Mouse (Mus musculus): ENCODE measurements at regions not wholly inside any gene's neighbourhood (a gene's known extent, or its start where the extent isn't known, plus 50 kb on each side); places are given as distances from the start of the nearest gene placed in this dataset.

DNA sequence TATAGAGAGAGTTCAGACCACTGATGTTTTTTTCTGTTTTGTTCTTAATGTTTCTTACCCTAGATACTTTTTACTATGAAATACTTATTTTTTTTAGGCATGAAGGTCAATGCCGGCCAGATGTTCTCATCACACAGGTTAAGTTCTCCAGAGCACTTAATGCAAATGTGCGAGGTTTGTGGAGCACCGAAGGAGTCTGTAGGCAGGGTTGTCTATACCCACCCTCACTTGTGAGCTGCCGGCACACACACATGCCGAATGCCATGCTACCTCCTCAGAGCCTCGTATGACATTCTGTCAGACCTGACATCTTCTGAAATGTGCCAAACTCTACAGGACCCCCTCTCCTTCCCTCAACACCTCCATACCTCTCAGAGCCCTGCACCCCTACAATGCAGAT, 80.5 kb upstream of the Ccn6 start:
- H3K27ac ChIP-seq (ENCODE audit: low read depth, low read length) = no peak overlapping the region
- H3K9ac ChIP-seq (ENCODE audit: low read depth, low read length) = no peak overlapping the region
- H3K4me2 ChIP-seq (replicated peaks; ENCODE audit: low read depth, low read length) = no peak overlapping the region
- ATAC-seq (ENCODE audit: low FRiP score) (no peak), DNase-seq (ENCODE audit: low spot score) (no peak)
- H3K27me3 ChIP-seq (ENCODE audit: control insufficient read depth, insufficient read depth, low read length) = no peaks in the 10 kb centered on the region
- H3K9me3 ChIP-seq (ENCODE audit: control insufficient read depth, low read length) = no peaks in the 10 kb centered on the region
- 88% methylated on average over 6 of the region's 6 CpGs for WGBS
- 0 out of 2 replicates have a peak, but pooled peaks cover 2% of the 10 kb centered on the region for H3K4me1 ChIP-seq (replicated peaks; ENCODE audit: control insufficient read depth, insufficient read depth, low read length)
- H3K4me3 ChIP-seq (ENCODE audit: low read depth, low read length) = no peak overlapping the region
- no peaks in the 10 kb centered on the region for H3K36me3 ChIP-seq (ENCODE audit: control insufficient read depth, insufficient read depth, low read length)

DNA sequence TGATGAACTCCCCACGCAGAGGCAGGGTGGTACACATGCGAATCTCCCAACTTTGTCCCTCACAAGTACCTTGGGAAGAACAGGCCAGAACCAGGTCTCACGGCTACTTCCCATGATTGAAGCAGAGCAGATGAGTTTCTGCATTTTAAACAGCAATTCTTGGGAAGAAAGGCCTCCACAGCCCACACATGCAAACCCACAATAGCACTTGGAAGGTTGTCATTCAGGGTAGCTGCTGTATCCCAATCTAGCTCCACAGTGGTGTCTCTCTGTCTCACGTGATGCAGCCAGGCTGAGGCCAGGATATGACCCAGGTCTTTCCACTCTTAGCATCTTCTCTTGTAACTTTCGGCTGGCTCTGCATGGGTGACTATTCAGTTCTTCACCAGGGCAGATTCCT, 78.8 kb upstream of the Ccn6 start:
- no peaks in the 10 kb centered on the region for H3K36me3 ChIP-seq (ENCODE audit: control insufficient read depth, insufficient read depth, low read length)
- DNase-seq (ENCODE audit: low spot score) = no peak
- WGBS = 87% methylated on average over 5 of the region's 5 CpGs
- H3K4me3 ChIP-seq (ENCODE audit: low read depth, low read length) = no peak overlapping the region
- no peaks in the 10 kb centered on the region for H3K9me3 ChIP-seq (ENCODE audit: control insufficient read depth, low read length)
- no peak overlapping the region for H3K4me2 ChIP-seq (replicated peaks; ENCODE audit: low read depth, low read length)
- no peaks in the 10 kb centered on the region for H3K27me3 ChIP-seq (ENCODE audit: control insufficient read depth, insufficient read depth, low read length)
- no peak overlapping the region for H3K27ac ChIP-seq (ENCODE audit: low read depth, low read length)
- no peak for ATAC-seq (ENCODE audit: low FRiP score)
- H3K4me1 ChIP-seq (replicated peaks; ENCODE audit: control insufficient read depth, insufficient read depth, low read length) = 0 out of 2 replicates have a peak, but pooled peaks cover 2% of the 10 kb centered on the region
- H3K9ac ChIP-seq (ENCODE audit: low read depth, low read length) = no peak overlapping the region

DNA sequence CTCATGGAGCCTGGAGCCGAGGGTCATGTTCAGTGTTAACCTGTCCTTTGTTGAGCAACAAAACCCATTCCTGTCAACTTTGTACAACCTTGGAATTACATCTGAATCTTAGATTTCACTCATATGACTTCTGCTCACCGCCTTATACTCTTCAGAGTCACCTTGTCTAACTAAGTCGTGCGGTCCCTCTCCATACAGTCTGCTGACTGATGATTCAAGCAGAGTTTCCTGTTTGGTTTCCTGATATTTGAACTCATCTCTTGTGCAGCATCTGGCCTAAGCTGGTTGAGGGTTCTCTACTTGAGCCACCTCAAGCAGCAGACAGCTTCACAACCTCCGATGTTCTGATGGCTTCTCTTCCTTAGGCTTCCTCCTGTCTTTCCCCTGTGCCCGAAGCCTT, 78.3 kb upstream of the Ccn6 start:
- H3K9me3 ChIP-seq (ENCODE audit: control insufficient read depth, low read length) = no peaks in the 10 kb centered on the region
- no peak overlapping the region for H3K27ac ChIP-seq (ENCODE audit: low read depth, low read length)
- H3K4me2 ChIP-seq (replicated peaks; ENCODE audit: low read depth, low read length) = no peak overlapping the region
- 94% methylated on average over 6 of the region's 6 CpGs for WGBS
- H3K4me1 ChIP-seq (replicated peaks; ENCODE audit: control insufficient read depth, insufficient read depth, low read length) = 0 out of 2 replicates have a peak, but pooled peaks cover 2% of the 10 kb centered on the region
- no peak for DNase-seq (ENCODE audit: low spot score)
- no peaks in the 10 kb centered on the region for H3K36me3 ChIP-seq (ENCODE audit: control insufficient read depth, insufficient read depth, low read length)
- no peak overlapping the region for H3K4me3 ChIP-seq (ENCODE audit: low read depth, low read length)
- no peaks in the 10 kb centered on the region for H3K27me3 ChIP-seq (ENCODE audit: control insufficient read depth, insufficient read depth, low read length)
- no peak overlapping the region for H3K9ac ChIP-seq (ENCODE audit: low read depth, low read length)
- no peak for ATAC-seq (ENCODE audit: low FRiP score)

DNA sequence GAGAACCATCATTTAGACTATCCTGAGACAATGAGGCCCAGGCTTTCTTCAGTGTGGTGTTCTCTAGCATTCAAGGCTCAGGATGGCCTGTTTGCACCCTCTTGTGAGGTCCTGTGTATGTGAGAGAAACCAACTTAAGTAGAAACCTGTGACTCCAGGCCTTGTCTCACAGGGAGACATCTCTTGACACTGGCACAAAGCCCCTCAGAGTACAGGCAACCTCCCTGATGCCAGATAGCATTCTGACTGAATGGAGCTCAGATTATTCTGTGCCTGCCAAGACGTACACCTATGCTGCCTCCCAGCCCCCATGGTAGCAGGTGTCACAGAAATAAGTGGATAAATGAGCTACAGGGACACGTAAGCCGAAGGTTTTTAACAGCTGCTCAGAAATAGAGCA, 77.9 kb upstream of the Ccn6 start:
- no peaks in the 10 kb centered on the region for H3K9me3 ChIP-seq (ENCODE audit: control insufficient read depth, low read length)
- ATAC-seq (ENCODE audit: low FRiP score) (no peak), DNase-seq (ENCODE audit: low spot score) (no peak)
- WGBS = 80% methylated on average over 3 of the region's 3 CpGs
- no peak overlapping the region for H3K4me3 ChIP-seq (ENCODE audit: low read depth, low read length)
- no peak overlapping the region for H3K9ac ChIP-seq (ENCODE audit: low read depth, low read length)
- no peaks in the 10 kb centered on the region for H3K27me3 ChIP-seq (ENCODE audit: control insufficient read depth, insufficient read depth, low read length)
- H3K27ac ChIP-seq (ENCODE audit: low read depth, low read length) = no peak overlapping the region
- 0 out of 2 replicates have a peak, but pooled peaks cover 2% of the 10 kb centered on the region for H3K4me1 ChIP-seq (replicated peaks; ENCODE audit: control insufficient read depth, insufficient read depth, low read length)
- H3K36me3 ChIP-seq (ENCODE audit: control insufficient read depth, insufficient read depth, low read length) = no peaks in the 10 kb centered on the region
- no peak overlapping the region for H3K4me2 ChIP-seq (replicated peaks; ENCODE audit: low read depth, low read length)

DNA sequence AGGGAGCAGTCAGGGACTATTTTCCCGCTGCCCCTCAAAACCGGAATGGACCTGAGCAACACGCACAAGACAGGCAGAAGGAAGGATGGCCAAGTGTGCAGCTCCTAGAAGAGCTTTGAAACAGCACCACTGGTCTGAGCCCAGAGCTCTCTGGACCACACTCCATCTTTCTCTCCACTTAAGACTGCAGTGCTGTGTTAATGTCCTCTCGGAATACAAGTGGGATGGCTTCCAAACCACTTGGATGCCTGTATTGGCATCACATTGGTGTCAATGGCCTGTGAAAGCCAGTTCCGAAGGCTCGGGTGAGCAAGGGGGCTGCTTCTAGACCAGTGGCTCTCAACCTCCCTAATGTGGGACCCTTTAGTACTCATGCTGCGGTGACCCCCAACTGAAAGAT, 77.4 kb upstream of the Ccn6 start:
- H3K9me3 ChIP-seq (ENCODE audit: control insufficient read depth, low read length) = no peaks in the 10 kb centered on the region

DNA sequence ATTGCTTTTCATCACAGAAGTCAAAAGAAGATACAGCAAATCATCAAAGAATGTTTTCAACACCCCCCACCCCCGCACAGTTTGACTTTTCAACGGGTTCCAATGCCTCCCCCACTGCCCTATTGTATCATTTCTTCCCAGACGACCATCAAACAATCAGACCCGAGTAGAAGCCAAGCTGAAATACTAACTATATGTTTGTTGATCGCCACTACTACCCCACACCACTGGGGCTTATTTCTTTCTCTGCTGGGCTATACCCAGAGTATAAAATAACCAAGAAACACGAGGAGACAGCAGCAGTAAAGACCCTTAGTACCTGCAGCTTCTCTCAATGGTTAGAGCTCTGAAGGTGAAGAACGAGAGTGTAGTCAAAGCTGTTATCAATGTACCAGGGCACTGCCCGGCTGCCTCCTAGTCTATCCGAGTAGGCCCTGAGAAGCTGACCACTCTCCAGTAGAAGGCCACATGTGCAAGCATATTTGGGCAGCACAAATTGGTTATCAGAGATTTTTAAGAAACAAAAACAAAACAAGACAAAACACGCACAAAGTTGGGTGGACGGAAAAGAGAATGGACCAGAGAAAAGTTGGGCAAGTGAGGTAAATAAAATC, 76.7 kb upstream of the Ccn6 start:
- no peak overlapping the region for H3K9ac ChIP-seq (ENCODE audit: low read depth, low read length)
- no peaks in the 10 kb centered on the region for H3K27me3 ChIP-seq (ENCODE audit: control insufficient read depth, insufficient read depth, low read length)
- no peak overlapping the region for H3K4me3 ChIP-seq (ENCODE audit: low read depth, low read length)
- H3K4me2 ChIP-seq (replicated peaks; ENCODE audit: low read depth, low read length) = 0 out of 2 replicates have a peak overlapping the region, but pooled peaks have one; percentile 1
- no peak for DNase-seq (ENCODE audit: low spot score)
- peak; percentile 70 for ATAC-seq (ENCODE audit: low FRiP score)
- 39% methylated on average over 11 of the region's 11 CpGs for WGBS
- no peaks in the 10 kb centered on the region for H3K36me3 ChIP-seq (ENCODE audit: control insufficient read depth, insufficient read depth, low read length)
- H3K27ac ChIP-seq (ENCODE audit: low read depth, low read length) = no peak overlapping the region
- 0 out of 2 replicates have a peak, but pooled peaks cover 2% of the 10 kb centered on the region for H3K4me1 ChIP-seq (replicated peaks; ENCODE audit: control insufficient read depth, insufficient read depth, low read length)
- H3K9me3 ChIP-seq (ENCODE audit: control insufficient read depth, low read length) = no peaks in the 10 kb centered on the region

More for the DNA sequence above, 77.4 kb upstream of the Ccn6 start:
- Histone ChIP-seq H3K9ac (ENCODE audit: low read depth, low read length) (no peak overlapping the region), H3K27me3 (ENCODE audit: control insufficient read depth, insufficient read depth, low read length) (no peaks in the 10 kb centered on the region), H3K27ac (ENCODE audit: low read depth, low read length) (no peak overlapping the region), H3K4me2 (replicated peaks; ENCODE audit: low read depth, low read length) (no peak overlapping the region), H3K4me1 (replicated peaks; ENCODE audit: control insufficient read depth, insufficient read depth, low read length) (0 out of 2 replicates have a peak, but pooled peaks cover 2% of the 10 kb centered on the region), H3K36me3 (ENCODE audit: control insufficient read depth, insufficient read depth, low read length) (no peaks in the 10 kb centered on the region), H3K4me3 (ENCODE audit: low read depth, low read length) (no peak overlapping the region)
- ATAC-seq (ENCODE audit: low FRiP score) (no peak), DNase-seq (ENCODE audit: low spot score) (no peak)
- 93% methylated on average over 7 of the region's 7 CpGs for WGBS

DNA sequence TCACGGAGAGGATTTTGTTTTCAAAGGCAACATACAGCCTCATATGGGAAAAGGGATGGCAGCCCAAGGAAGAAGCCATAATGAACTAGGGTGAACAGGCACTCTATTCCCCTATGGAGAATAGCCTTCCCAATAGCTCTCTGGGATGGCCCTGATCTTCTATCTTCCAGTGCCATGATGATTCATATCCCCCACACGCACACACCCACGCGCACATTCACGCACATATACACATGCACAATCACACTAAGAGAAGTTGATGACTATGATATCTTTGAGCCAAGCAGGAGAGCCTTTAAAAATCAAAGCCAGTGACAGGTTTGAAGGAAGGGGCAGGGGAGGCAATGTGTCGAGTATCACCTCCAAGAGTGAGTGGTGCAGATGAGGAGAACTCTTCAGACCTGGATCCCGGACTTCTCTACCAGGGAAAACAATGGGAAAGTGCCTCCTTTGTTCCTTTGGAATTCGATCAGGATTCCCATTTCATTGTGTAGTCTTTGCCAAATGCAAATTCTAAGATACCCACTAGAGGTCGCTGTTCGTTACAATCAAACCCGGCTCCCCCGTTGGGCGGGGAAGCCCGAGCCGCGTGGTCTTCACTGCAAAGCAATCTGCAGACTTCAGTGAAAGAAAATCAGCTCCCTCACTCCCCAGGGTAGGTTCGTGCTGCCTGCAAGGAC, 76.0 kb upstream of the Ccn6 start:
- Histone ChIP-seq H3K4me2 (replicated peaks; ENCODE audit: low read depth, low read length) (peak overlapping the region; percentile 1; the same call in 1 of the 2 replicates), H3K9me3 (ENCODE audit: control insufficient read depth, low read length) (no peaks in the 10 kb centered on the region), H3K4me3 (ENCODE audit: low read depth, low read length) (no peak overlapping the region), H3K9ac (ENCODE audit: low read depth, low read length) (peak overlapping the region; percentile 55), H3K27ac (ENCODE audit: low read depth, low read length) (no peak overlapping the region), H3K27me3 (ENCODE audit: control insufficient read depth, insufficient read depth, low read length) (no peaks in the 10 kb centered on the region), H3K4me1 (replicated peaks; ENCODE audit: control insufficient read depth, insufficient read depth, low read length) (0 out of 2 replicates have a peak, but pooled peaks cover 2% of the 10 kb centered on the region), H3K36me3 (ENCODE audit: control insufficient read depth, insufficient read depth, low read length) (no peaks in the 10 kb centered on the region)
- ATAC-seq (ENCODE audit: low FRiP score) (peak; percentile 86), DNase-seq (ENCODE audit: low spot score) (peak; percentile 94)
- 17% methylated on average over 17 of the region's 17 CpGs for WGBS

DNA sequence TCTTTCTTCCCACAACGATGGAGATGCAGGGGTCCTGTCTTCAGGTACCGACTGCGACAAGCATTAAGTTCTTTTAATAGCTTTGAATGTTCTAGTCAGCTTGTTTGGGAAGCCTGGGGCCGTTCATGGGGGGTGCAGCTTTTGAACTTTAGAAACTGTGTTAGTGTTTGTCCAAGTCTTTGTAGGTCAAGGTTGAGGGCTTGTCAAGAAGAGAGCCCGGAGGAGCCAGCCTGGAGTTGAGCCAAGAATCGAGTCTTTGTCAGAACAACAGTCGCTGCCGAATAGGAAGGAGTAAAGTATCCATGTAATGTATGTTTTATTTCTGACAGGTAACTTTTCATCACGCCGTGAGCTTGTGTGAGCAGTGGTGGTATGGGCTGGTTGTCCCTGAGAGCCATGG, 75.0 kb upstream of the Ccn6 start:
- Histone ChIP-seq H3K27ac (ENCODE audit: low read depth, low read length) (no peak overlapping the region), H3K4me2 (replicated peaks; ENCODE audit: low read depth, low read length) (no peak overlapping the region), H3K4me3 (ENCODE audit: low read depth, low read length) (no peak overlapping the region), H3K9me3 (ENCODE audit: control insufficient read depth, low read length) (no peaks in the 10 kb centered on the region), H3K4me1 (replicated peaks; ENCODE audit: control insufficient read depth, insufficient read depth, low read length) (0 out of 2 replicates have a peak, but pooled peaks cover 2% of the 10 kb centered on the region), H3K27me3 (ENCODE audit: control insufficient read depth, insufficient read depth, low read length) (no peaks in the 10 kb centered on the region), H3K9ac (ENCODE audit: low read depth, low read length) (no peak overlapping the region), H3K36me3 (ENCODE audit: control insufficient read depth, insufficient read depth, low read length) (no peaks in the 10 kb centered on the region)
- ATAC-seq (ENCODE audit: low FRiP score) (no peak), DNase-seq (ENCODE audit: low spot score) (no peak)
- WGBS = 78% methylated on average over 10 of the region's 10 CpGs

DNA sequence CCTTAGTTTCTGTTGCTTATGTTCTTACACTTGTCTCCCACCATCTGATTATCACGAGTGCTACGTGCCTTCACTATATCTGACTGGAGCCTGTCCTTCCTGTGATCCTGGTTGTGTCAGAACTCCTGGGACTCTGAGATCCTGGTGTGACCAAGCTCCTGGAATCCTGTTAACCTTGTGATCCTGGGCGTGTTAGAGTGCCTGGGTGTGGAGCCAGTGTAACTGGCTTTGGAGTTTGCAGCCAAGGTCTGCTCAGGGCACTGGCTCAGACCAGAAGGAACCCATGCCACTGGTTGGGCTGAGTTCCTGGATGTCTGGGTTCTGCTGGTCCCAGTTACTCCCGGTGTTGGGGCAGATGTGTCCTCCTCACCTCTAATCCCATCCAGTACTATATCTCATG, 74.0 kb upstream of the Ccn6 start:
- Histone ChIP-seq H3K27ac (ENCODE audit: low read depth, low read length) (no peak overlapping the region), H3K4me1 (replicated peaks; ENCODE audit: control insufficient read depth, insufficient read depth, low read length) (0 out of 2 replicates have a peak, but pooled peaks cover 2% of the 10 kb centered on the region), H3K36me3 (ENCODE audit: control insufficient read depth, insufficient read depth, low read length) (no peaks in the 10 kb centered on the region), H3K9ac (ENCODE audit: low read depth, low read length) (no peak overlapping the region), H3K4me2 (replicated peaks; ENCODE audit: low read depth, low read length) (no peak overlapping the region), H3K27me3 (ENCODE audit: control insufficient read depth, insufficient read depth, low read length) (no peaks in the 10 kb centered on the region), H3K4me3 (ENCODE audit: low read depth, low read length) (no peak overlapping the region), H3K9me3 (ENCODE audit: control insufficient read depth, low read length) (no peaks in the 10 kb centered on the region)
- DNase-seq (ENCODE audit: low spot score) (no peak), ATAC-seq (ENCODE audit: low FRiP score) (no peak)
- 95% methylated on average over 4 of the region's 4 CpGs for WGBS

Data from hindbrain, embryonic 11.5 days (tissue).